Mouse (Mus musculus) limb, embryonic 11.5 days (tissue): ENCODE measurements around the gene Tdrkh. TPM values are rescaled to one million over a fixed set of nuclear protein-coding genes. Genes with fewer than 3 reads are reported as not detected.
A peak's percentile ranks its signal among the peaks of the same experiment; 100 is the strongest.

Source experiments
- ATAC-seq: fragments of 200-750 bp; cut with Nextera tagmentation; 2 replicates; pipeline ENCODE4 v1.8.0; 2017; ENCODE audit warnings: low read depth; ENCODE audit not compliant: insufficient number of reproducible peaks, low FRiP score, low TSS enrichment
- DNase-seq: peaks from one replicate; pipeline ENCODE4 v3.0.0-alpha.2; 2015; ENCODE audit warnings: low spot score
- H3K27ac ChIP-seq: fragments of 300-500 bp; sonication (generic); replicated peaks from 2 replicates; pipeline ENCODE4 v1.5.1; 2014; ENCODE audit warnings: low read depth, mild to moderate bottlenecking, low read length
- H3K27me3 ChIP-seq: fragments of 300-500 bp; sonication (generic); 2 replicates; pipeline ENCODE4 v1.6.1; 2014; ENCODE audit warnings: mild to moderate bottlenecking, low read length, mixed read lengths; ENCODE audit not compliant: control insufficient read depth, insufficient read depth
- H3K36me3 ChIP-seq: fragments of 300-500 bp; sonication (generic); 2 replicates; pipeline ENCODE4 v1.6.1; 2014; ENCODE audit warnings: mild to moderate bottlenecking, low read length, moderate library complexity, mixed read lengths; ENCODE audit not compliant: control insufficient read depth, insufficient read depth
- H3K4me1 ChIP-seq: fragments of 300-500 bp; sonication (generic); 2 replicates; pipeline ENCODE4 v1.6.1; 2014; ENCODE audit warnings: low read length, mixed read lengths; ENCODE audit not compliant: control insufficient read depth, insufficient read depth
- H3K4me2 ChIP-seq: fragments of 300-500 bp; sonication (generic); 2 replicates; pipeline ENCODE4 v1.6.1; 2014; ENCODE audit warnings: low read depth, mild to moderate bottlenecking, moderate library complexity; ENCODE audit not compliant: severe bottlenecking
- H3K4me3 ChIP-seq: fragments of 300-500 bp; sonication (generic); 2 replicates; pipeline ENCODE4 v1.5.1; 2014; ENCODE audit warnings: low read depth, low read length
- H3K9ac ChIP-seq: fragments of 300-500 bp; sonication (generic); 2 replicates; pipeline ENCODE4 v1.6.1; 2014; ENCODE audit warnings: mild to moderate bottlenecking, low read length
- H3K9me3 ChIP-seq: fragments of 300-500 bp; sonication (generic); 2 replicates; pipeline ENCODE4 v1.6.1; 2016; ENCODE audit warnings: low read length; ENCODE audit not compliant: control insufficient read depth
- WGBS: fragments of 180-500 bp; shearing (Covaris S2); extraction: QIAGEN DNeasy Blood & Tissue Kit; methylation state at CpG from one replicate; pipeline ENCODE4 v1.1.7; 2014; 5-methylcytosine and 5-hydroxymethylcytosine counted together
- polyA plus RNA-seq: library from polyadenylated mRNA; unstranded; fragments of >200 nt; fragmentation: Nextera tagmentation; extraction: Ambion mirVana; gene quantifications from 2 replicates; pipeline ENCODE4 v1.2.1, GENCODE M21; 2014

Gene Tdrkh
- polyA plus RNA-seq, 1 experiment from 2014 or later: 8.5 TPM

DNA sequence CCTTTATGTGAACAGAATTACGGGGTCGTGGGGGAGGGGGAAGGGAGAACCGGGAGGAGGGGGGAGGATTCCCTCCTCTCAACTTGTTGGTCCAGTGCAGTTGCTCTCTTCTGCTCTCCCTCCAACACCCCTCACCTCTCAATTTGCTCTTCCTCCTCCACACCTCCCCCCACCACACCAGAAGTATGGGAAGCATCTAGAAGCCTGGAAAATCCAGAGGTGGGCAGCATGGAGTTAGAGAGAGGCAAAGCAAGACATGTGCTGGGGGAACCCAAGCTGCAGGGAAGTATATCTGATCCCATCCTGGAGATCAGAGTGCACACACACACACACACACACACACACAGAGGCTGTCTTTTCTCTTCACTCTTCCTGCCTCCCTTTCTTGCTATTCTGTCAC is 41.0 kb upstream of the Tdrkh start:
- H3K36me3 ChIP-seq: no peaks in the 10 kb centered on the region
- no peaks in the 10 kb centered on the region for H3K9me3 ChIP-seq
- H3K4me1 ChIP-seq: peaks cover 15% of the 10 kb centered on the region; the same call in 1 of the 2 replicates
- DNase-seq: no peak
- H3K9ac ChIP-seq: no peak overlapping the region
- no peak overlapping the region for H3K4me3 ChIP-seq
- ATAC-seq: no peak
- H3K27me3 ChIP-seq: 0 out of 2 replicates have a peak, but pooled peaks cover 2% of the 10 kb centered on the region
- 0% methylated on average over 3 of the region's 3 CpGs for WGBS
- no peak overlapping the region; the same call in 1 of the 2 replicates for H3K4me2 ChIP-seq
- no peak overlapping the region for H3K27ac ChIP-seq

DNA sequence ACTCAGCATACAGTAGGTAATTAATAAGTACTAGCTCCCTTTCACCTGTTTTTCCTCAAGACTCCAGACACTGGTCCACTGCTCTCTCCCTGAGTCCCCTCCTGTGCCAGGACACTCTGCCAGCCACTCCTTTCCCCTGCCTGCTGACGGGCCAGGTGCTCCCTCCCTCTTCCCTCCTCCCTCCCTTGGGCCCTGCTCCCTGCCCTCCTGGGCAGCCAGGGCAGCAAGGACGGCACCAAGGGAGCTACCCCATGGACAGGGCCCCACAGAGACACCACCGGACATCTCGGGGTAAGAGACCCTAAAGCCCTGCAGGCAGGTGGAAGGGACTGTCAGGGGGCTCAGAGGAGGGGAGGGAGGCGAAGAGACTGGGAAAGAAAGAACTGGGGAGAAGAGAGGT is 40.4 kb upstream of the Tdrkh start, which contains the start of gene Rorc:
Gene Rorc (plus strand): TSS at position 154 of the 400 bp plus-strand sequence.
- 13% methylated on average over 5 of the region's 5 CpGs for WGBS
- Histone ChIP-seq H3K27ac (no peak within 1 kb of the TSS), H3K4me1 (peaks cover 18% of the 10 kb centered on the region; the same call in 1 of the 2 replicates), H3K9ac (no peak within 1 kb of the TSS), H3K4me3 (0 out of 2 replicates have a peak within 1 kb of the TSS, but pooled peaks have one; percentile 10), H3K4me2 (peak within 1 kb of the TSS; percentile 27), H3K36me3 (no peaks in the 10 kb centered on the region), H3K9me3 (no peaks in the 10 kb centered on the region), H3K27me3 (0 out of 2 replicates have a peak, but pooled peaks cover 2% of the 10 kb centered on the region)
- ATAC-seq (no peak), DNase-seq (no peak)

DNA sequence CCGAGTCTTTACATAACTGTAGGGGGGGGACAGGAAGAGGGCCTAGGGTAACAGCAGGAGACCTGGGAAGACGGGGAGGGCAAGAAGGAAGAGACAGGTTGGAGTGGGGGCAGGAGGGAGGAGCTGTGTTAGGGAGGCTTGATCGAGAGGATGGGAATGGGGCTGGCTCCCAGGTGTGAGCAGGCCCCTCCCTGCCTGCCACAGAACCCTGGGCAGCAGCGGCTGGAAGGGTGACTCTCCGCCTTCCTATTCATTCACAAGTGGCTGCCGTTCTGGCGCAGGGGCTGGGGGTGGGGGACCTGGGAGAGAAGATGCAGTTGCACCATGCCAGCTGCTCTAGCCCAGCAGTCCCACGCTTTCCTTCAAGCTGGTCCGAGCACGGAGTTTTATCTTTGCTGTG is 40.0 kb upstream of the Tdrkh start:
- no peak overlapping the region for H3K27ac ChIP-seq
- peak overlapping the region; percentile 27 for H3K4me2 ChIP-seq
- 3% methylated on average over 10 of the region's 10 CpGs for WGBS
- H3K36me3 ChIP-seq: no peaks in the 10 kb centered on the region
- peaks cover 18% of the 10 kb centered on the region; the same call in 1 of the 2 replicates for H3K4me1 ChIP-seq
- no peak overlapping the region for H3K9ac ChIP-seq
- H3K27me3 ChIP-seq: 0 out of 2 replicates have a peak, but pooled peaks cover 2% of the 10 kb centered on the region
- H3K4me3 ChIP-seq: no peak overlapping the region
- DNase-seq (no peak), ATAC-seq (no peak)
- H3K9me3 ChIP-seq: no peaks in the 10 kb centered on the region

DNA sequence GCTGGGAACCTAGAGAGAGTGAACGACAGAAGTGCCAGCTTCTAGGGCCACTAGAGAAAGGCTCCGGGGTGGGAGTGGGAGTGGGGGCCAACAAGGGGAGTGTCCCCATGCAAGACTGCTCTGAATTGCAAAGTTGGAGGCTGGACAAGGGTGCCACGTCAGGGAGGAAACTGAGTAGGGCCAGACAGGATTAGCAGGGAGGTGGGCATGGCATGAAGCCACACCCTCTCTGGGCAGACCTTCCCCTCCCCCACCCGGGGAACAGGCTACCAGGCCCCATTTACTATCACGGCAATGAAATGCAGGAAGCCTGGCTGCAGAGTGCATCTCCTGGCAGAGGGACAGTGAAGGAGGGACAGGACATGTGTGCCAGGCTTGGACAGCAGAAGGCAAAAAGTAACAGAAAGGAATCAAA is 39.5 kb upstream of the Tdrkh start:
- 0% methylated on average over 5 of the region's 5 CpGs for WGBS

DNA sequence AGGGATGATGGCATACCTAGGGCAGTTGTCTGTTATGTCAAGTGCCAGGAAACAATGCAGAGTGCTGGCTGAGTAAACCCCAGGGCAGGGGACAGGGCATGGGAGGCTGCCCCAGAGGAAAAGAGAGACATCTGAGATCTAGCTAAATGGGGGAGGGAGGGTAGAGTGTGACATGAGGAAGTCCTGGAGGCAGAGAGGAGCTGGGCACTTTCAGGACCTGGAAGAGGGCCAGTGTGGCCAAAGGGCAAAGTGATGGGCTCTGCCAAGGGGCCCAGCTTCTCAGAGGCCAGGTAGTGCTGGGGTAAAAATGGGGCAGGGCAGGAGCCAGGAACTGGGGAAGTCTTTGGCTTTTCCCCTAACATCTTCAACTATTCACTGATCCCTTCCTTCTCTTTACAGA is 38.4 kb upstream of the Tdrkh start:
- 0 out of 2 replicates have a peak, but pooled peaks cover 2% of the 10 kb centered on the region for H3K27me3 ChIP-seq
- H3K4me3 ChIP-seq: no peak overlapping the region
- H3K4me2 ChIP-seq: no peak overlapping the region
- H3K9ac ChIP-seq: no peak overlapping the region
- no peaks in the 10 kb centered on the region for H3K9me3 ChIP-seq
- no peak for DNase-seq
- H3K36me3 ChIP-seq: no peaks in the 10 kb centered on the region
- no peak overlapping the region for H3K27ac ChIP-seq
- no peak for ATAC-seq
- H3K4me1 ChIP-seq: peaks cover 18% of the 10 kb centered on the region; the same call in 1 of the 2 replicates

More for the DNA sequence above, 39.5 kb upstream of the Tdrkh start:
- no peaks in the 10 kb centered on the region for H3K9me3 ChIP-seq
- H3K4me1 ChIP-seq: peaks cover 18% of the 10 kb centered on the region; the same call in 1 of the 2 replicates
- 0 out of 2 replicates have a peak, but pooled peaks have one; percentile 17 for ATAC-seq
- H3K27me3 ChIP-seq: 0 out of 2 replicates have a peak, but pooled peaks cover 2% of the 10 kb centered on the region
- H3K9ac ChIP-seq: no peak overlapping the region
- no peak overlapping the region for H3K27ac ChIP-seq
- H3K4me3 ChIP-seq: 0 out of 2 replicates have a peak overlapping the region, but pooled peaks have one; percentile 10
- DNase-seq: peak; percentile 49
- peak overlapping the region; percentile 27 for H3K4me2 ChIP-seq
- H3K36me3 ChIP-seq: no peaks in the 10 kb centered on the region

DNA sequence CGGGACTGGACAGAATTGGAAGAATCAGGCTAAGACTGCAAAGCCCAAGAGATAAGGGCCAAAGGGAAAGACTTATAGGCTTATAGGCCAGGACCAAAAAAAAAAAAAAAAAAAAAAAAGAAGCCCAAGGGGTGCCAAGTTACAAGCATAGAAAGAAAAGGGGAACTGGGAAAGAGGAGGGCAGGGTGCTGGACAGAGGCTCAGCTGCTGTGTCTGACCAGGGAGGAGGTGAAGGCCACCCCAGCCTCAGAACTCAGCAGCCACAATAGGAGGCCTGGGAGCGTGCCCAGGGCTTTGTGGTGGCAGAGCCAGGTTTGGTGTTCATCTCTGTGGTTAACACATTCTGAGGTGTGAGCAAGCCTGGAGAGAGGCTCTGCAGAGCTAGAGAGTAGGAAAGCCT is 37.9 kb upstream of the Tdrkh start:
- Histone ChIP-seq H3K4me1 (peaks cover 18% of the 10 kb centered on the region; the same call in 1 of the 2 replicates), H3K9me3 (no peaks in the 10 kb centered on the region), H3K4me2 (no peak overlapping the region), H3K4me3 (no peak overlapping the region), H3K36me3 (no peaks in the 10 kb centered on the region), H3K9ac (no peak overlapping the region), H3K27me3 (0 out of 2 replicates have a peak, but pooled peaks cover 2% of the 10 kb centered on the region), H3K27ac (no peak overlapping the region)
- ATAC-seq (no peak), DNase-seq (no peak)
- 78% methylated on average over 2 of the region's 2 CpGs for WGBS

DNA sequence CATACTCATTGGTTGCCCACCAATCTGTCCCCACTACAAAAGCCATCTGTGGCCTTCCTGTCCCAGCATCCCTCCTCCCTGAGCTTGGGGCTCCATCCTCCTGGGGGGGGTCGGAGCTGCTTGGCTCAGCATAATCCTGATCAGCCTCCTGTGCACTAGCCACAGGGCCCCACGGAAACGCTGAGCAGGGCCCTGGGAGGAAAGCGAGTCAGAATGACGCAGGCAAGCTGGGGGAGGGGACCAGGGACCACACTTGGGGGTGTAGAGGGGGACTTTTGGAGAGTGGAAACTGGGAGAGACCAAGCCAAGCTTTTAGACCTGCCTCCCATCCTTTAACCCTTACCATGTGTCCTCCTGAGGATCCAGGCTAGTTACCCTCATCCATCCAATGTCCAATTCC is 37.2 kb upstream of the Tdrkh start:
- ATAC-seq (no peak), DNase-seq (no peak)
- Histone ChIP-seq H3K27me3 (0 out of 2 replicates have a peak, but pooled peaks cover 2% of the 10 kb centered on the region), H3K4me2 (no peak overlapping the region), H3K27ac (no peak overlapping the region), H3K9ac (no peak overlapping the region), H3K9me3 (no peaks in the 10 kb centered on the region), H3K4me3 (no peak overlapping the region), H3K4me1 (peaks cover 18% of the 10 kb centered on the region; the same call in 1 of the 2 replicates), H3K36me3 (no peaks in the 10 kb centered on the region)
- WGBS: 53% methylated on average over 5 of the region's 5 CpGs

DNA sequence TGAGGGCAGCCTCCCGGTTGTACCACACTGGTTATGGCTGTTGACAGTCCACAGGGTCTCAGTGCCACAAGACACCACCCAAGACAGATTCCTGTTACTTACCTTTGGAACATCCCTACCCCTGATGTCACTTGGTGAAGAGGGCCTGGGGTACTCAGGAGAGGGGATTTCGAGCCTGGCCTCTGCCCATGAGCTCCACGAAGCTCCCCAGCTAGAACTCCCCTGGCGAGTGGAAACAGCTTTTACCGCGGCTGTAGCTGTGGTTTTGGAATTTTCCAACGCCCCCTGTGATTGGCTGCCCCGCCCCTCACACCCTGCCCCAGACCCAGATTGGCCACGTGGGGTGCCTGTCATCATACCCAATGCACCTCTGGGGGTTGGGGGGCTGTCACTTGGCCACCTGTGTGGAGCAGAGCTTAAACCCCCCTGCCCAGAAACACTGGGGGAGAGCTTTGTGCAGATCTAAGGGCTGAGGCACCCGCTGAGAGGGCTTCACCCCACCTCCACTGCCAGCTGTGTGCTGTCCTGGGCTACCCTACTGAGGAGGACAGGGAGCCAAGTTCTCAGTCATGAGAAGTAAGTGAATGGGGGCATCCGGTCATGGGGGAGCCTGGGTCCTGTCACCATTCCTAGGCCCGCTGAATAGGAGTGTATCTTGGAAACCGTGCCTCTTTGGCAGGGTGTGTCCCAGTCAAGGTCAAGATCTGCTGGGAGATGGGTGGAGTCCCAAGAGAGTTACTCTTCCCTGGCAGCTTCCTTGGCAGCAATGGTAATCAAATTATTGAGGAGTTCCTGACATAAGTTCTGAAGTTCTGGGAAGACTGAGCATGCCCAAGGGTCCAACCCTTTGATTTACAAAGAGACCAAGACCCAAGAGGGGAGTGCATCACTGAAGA is 35.8 kb upstream of the Tdrkh start:
- WGBS: 8% methylated on average over 13 of the region's 13 CpGs
- 0 out of 2 replicates have a peak, but pooled peaks cover 2% of the 10 kb centered on the region for H3K27me3 ChIP-seq
- DNase-seq: no peak
- no peaks in the 10 kb centered on the region for H3K36me3 ChIP-seq
- no peak overlapping the region for H3K4me2 ChIP-seq
- H3K4me1 ChIP-seq: peaks cover 12% of the 10 kb centered on the region; the same call in 1 of the 2 replicates
- no peak overlapping the region for H3K27ac ChIP-seq
- peak; percentile 41; the same call in 1 of the 2 replicates for ATAC-seq
- H3K9me3 ChIP-seq: no peaks in the 10 kb centered on the region
- H3K9ac ChIP-seq: no peak overlapping the region
- H3K4me3 ChIP-seq: no peak overlapping the region
